Mouse (Mus musculus) stomach, embryonic 15.5 days (tissue): ENCODE data around the gene Wnt11. TPM values are rescaled to one million over a fixed set of nuclear protein-coding genes. Genes with fewer than 3 reads are reported as not detected.

Experiments
- ATAC-seq: fragments of 200-750 bp; cut with Nextera tagmentation; 2 replicates; pipeline ENCODE4 v1.8.0; 2017; ENCODE audit warnings: low read depth, moderate number of reproducible peaks, moderate TSS enrichment; ENCODE audit not compliant: insufficient read depth, low FRiP score
- H3K27ac ChIP-seq: fragments of 300-500 bp; sonication (generic); 2 replicates; pipeline ENCODE4 v1.5.1; 2015; ENCODE audit warnings: mild to moderate bottlenecking, inconsistent platforms
- H3K27me3 ChIP-seq: fragments of 300-500 bp; sonication (generic); replicated peaks from 2 replicates; pipeline ENCODE4 v1.6.1; 2015; ENCODE audit warnings: inconsistent platforms
- H3K36me3 ChIP-seq: fragments of 300-500 bp; sonication (generic); 2 replicates; pipeline ENCODE4 v1.6.1; 2015; ENCODE audit warnings: inconsistent platforms
- H3K4me1 ChIP-seq: fragments of 300-500 bp; sonication (generic); 2 replicates; pipeline ENCODE4 v1.6.1; 2015; ENCODE audit warnings: inconsistent platforms
- H3K4me2 ChIP-seq: fragments of 300-500 bp; sonication (generic); 2 replicates; pipeline ENCODE4 v1.6.1; 2015; ENCODE audit warnings: mild to moderate bottlenecking, inconsistent platforms
- H3K4me3 ChIP-seq: fragments of 300-500 bp; sonication (generic); replicated peaks from 2 replicates; pipeline ENCODE4 v1.5.1; 2015; ENCODE audit warnings: inconsistent platforms
- H3K9ac ChIP-seq: fragments of 300-500 bp; sonication (generic); 2 replicates; pipeline ENCODE4 v1.6.1; 2015; ENCODE audit warnings: inconsistent platforms
- H3K9me3 ChIP-seq: fragments of 300-500 bp; sonication (generic); 2 replicates; pipeline ENCODE4 v1.6.1; 2016; ENCODE audit warnings: inconsistent platforms
- WGBS: fragments of 180-500 bp; shearing (Covaris S2); methylation state at CpG from one replicate; pipeline ENCODE4 v1.1.7; 2015; 5-methylcytosine and 5-hydroxymethylcytosine counted together
- polyA plus RNA-seq: library from polyadenylated mRNA; unstranded; fragments of >200 nt; fragmentation: Nextera tagmentation; extraction: Ambion mirVana; gene quantifications from 2 replicates; pipeline ENCODE4 v1.2.1, GENCODE M21; 2015

The Wnt11 gene
- polyA plus RNA-seq, 1 experiment from 2014 or later, result 5.5 TPM

DNA sequence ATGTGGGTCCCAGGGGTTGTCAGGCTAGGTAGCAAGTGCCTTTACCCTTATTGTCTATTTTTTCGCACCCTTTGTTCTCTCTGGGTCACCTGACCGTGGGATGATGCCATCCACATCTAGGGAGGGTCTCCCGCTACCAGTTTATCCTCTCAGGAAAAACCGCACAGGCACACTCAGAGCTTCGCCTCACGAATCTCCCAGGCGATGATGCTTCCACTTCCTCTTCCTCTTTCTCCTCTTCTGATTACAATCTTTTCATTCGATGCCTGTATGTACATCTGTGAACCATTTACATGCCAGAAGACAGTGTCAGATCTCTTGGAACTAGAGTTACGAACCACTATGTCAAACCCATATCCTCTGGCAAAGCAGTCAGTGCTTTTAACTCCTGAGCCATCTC lies 31.7 kb upstream of the Wnt11 start:
- Histone ChIP-seq H3K4me1 (peaks cover 7% of the 10 kb centered on the region; the same call in 1 of the 2 replicates), H3K4me3 (no peak overlapping the region), H3K4me2 (no peak overlapping the region), H3K27me3 (no peaks in the 10 kb centered on the region), H3K9me3 (no peaks in the 10 kb centered on the region), H3K27ac (no peak overlapping the region), H3K36me3 (no peaks in the 10 kb centered on the region), H3K9ac (no peak overlapping the region)
- no peak for ATAC-seq
- WGBS, result 77% methylated on average over 9 of the region's 9 CpGs

DNA sequence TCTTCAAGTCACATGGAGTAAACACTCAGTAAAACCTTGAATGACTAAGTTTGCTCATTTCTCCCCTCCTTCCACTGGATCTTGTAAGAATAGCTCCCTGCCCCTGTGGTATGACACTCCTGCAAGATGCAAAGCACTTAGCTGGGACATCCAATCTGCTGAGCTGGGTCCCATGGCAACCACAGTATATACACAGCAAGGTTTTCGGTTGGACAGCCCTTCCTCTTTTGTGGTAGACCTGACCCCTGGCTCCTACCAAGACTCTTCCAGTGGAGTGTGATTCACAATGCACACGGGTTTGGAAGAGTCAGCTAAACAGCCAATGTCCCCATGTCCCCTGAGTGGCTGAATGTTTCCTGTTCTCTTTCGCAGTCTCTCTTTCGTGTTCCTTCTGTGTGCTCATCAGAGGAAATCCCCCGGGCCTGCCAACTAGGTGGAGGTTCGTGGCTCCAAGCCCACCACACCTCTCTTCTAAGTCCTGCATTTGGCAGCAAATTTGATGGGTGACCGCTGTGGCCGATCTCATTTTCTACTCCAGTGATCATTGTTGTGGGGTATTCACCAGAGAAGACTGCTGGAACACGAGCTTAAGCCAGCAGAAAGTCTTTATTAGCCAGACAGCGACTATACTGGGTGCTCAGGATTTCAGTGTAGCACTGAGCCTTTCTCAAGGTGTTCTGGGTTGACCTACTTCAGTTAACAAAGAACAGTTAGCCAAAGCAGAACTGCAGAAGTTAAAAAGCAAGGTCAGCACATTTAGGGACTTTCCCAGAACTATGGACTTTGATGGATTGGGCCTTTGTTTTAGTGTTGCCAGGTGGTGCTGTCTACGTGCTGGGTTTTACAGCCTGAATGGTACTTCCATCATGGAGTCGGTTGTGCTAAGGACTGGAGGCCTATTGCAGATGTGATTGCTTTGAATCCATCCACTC lies 29.8 kb upstream of the Wnt11 start:
- Histone ChIP-seq H3K4me2 (no peak overlapping the region), H3K27me3 (no peaks in the 10 kb centered on the region), H3K4me3 (no peak overlapping the region), H3K9me3 (no peaks in the 10 kb centered on the region), H3K27ac (no peak overlapping the region), H3K36me3 (no peaks in the 10 kb centered on the region), H3K4me1 (peaks cover 7% of the 10 kb centered on the region; the same call in 1 of the 2 replicates), H3K9ac (no peak overlapping the region)
- 61% methylated on average over 12 of the region's 12 CpGs for WGBS
- ATAC-seq, result no peak

DNA sequence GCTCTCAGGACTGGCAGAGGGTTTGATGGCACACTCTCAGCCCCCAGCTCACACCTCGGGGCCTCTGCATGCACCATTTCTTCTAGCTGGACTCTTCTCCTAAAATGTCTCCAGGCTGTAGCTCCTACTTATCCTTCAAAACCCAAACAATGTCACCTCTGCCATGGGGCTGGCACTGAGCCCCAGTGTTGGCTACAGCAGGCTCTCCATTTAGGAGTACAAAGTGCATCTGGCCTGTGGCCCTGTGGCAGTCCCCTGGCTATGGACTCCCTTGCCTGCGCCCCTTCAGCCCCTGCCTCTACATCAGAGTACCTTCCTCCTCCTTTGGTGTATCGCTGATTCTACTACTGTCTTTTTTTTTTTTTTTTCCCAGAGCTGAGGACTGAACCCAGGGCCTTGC lies 28.0 kb upstream of the Wnt11 start:
- H3K27me3 ChIP-seq, result no peaks in the 10 kb centered on the region
- no peak overlapping the region for H3K4me2 ChIP-seq
- H3K36me3 ChIP-seq, result no peaks in the 10 kb centered on the region
- peaks cover 3% of the 10 kb centered on the region; the same call in 1 of the 2 replicates for H3K4me1 ChIP-seq
- H3K27ac ChIP-seq, result no peak overlapping the region
- H3K9ac ChIP-seq, result no peak overlapping the region
- H3K4me3 ChIP-seq, result no peak overlapping the region
- 79% methylated on average over 3 of the region's 3 CpGs for WGBS
- no peaks in the 10 kb centered on the region for H3K9me3 ChIP-seq
- no peak for ATAC-seq

DNA sequence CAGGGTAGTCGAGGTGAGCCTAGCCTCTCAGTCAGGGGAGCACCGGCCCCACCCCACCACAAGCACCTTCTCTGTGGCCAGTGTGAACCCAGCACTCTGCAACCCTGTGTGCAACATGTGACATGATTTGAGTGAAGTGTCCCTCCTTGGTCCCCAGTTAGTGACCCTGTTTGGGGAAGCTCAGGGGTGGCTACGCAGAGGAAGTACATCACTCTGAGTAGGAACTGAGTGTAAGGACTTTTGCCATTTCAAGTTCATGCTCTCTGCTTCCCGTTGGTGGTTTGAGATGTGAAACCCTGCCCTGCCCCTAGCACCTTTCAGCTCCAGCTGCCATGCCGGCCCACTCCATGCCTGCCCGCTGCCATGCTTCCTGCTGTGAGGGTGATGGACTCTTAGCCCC lies 25.5 kb upstream of the Wnt11 start:
- H3K4me2 ChIP-seq, result no peak overlapping the region
- H3K4me1 ChIP-seq, result peaks cover 6% of the 10 kb centered on the region; the same call in 1 of the 2 replicates
- H3K27me3 ChIP-seq, result no peaks in the 10 kb centered on the region
- no peak for ATAC-seq
- H3K9ac ChIP-seq, result no peak overlapping the region
- 79% methylated on average over 6 of the region's 6 CpGs for WGBS
- H3K36me3 ChIP-seq, result no peaks in the 10 kb centered on the region
- H3K9me3 ChIP-seq, result no peaks in the 10 kb centered on the region
- no peak overlapping the region for H3K27ac ChIP-seq
- no peak overlapping the region for H3K4me3 ChIP-seq

DNA sequence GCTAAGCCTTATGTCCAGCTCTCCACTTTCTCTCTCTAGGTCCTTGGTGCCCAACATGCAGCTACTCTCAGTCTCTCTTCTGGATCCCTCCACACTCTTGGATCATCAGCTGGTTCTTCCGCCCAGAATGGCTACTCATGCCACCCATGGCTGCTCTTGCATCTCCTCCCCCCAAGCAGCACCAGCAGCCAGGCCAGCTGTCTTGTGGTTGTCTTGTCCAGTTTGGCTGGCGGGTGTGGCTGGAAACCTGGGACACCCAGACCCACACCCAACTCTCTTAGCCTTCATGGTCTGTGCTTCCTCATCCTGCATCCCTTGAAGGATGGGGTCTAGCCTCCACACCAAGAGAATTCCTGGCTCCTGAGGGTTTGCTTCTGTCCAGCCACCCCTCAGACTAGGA lies 24.3 kb upstream of the Wnt11 start:
- Histone ChIP-seq H3K4me3 (no peak overlapping the region), H3K4me2 (no peak overlapping the region), H3K9me3 (no peaks in the 10 kb centered on the region), H3K27ac (no peak overlapping the region), H3K27me3 (no peaks in the 10 kb centered on the region), H3K36me3 (no peaks in the 10 kb centered on the region), H3K9ac (no peak overlapping the region), H3K4me1 (0 out of 2 replicates have a peak, but pooled peaks cover 7% of the 10 kb centered on the region)
- WGBS, result 91% methylated on average over 2 of the region's 2 CpGs
- ATAC-seq, result no peak

DNA sequence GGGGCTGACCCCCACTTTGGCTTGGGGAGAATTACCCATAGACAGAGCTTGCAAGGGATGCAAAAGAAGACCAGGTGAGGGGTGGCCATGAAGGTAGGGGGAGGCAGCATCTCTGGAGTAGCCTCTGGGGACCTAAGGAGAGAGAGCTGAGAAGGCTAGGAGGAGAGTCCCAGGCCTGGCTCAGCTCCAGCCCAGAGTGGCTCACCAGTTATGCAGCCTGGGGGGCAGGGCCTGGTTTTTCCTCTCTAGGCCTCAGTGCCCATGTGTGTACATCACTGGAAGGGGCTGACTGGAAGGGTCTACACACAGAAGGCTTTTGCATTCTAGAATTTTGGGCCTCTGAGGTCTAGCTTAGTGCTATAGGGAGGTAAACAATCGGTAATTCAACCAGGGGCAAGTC lies 14.4 kb upstream of the Wnt11 start:
- no peak for ATAC-seq
- peaks cover 23% of the 10 kb centered on the region for H3K4me1 ChIP-seq
- 85% methylated on average over 1 of the region's 1 CpGs for WGBS
- H3K36me3 ChIP-seq, result no peaks in the 10 kb centered on the region
- no peaks in the 10 kb centered on the region for H3K27me3 ChIP-seq
- H3K4me3 ChIP-seq, result no peak overlapping the region
- H3K27ac ChIP-seq, result no peak overlapping the region
- H3K4me2 ChIP-seq, result no peak overlapping the region
- H3K9ac ChIP-seq, result no peak overlapping the region
- no peaks in the 10 kb centered on the region for H3K9me3 ChIP-seq

DNA sequence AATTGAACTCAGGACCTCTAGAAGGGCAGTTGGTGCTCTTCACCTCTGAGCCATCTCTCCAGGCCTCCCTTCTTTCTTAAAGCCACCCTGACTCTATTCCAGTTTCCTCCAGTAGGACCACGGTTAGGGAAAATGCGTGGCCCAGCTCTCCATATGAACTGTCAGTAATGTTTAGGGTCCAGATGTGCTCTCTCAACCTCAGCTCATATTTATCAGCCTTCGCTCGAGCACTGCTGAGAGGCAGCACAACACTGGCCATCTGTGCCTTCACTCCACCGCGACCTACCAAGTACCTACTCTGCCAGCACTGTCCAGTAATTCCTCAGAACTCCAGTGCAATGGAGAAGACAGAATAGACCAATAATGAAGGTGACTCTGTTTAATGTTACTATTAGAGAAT lies 12.0 kb upstream of the Wnt11 start:
- Histone ChIP-seq H3K4me2 (no peak overlapping the region), H3K27me3 (no peaks in the 10 kb centered on the region), H3K4me1 (peaks cover 16% of the 10 kb centered on the region), H3K27ac (no peak overlapping the region), H3K9ac (no peak overlapping the region), H3K9me3 (no peaks in the 10 kb centered on the region), H3K4me3 (no peak overlapping the region), H3K36me3 (no peaks in the 10 kb centered on the region)
- ATAC-seq, result no peak
- 57% methylated on average over 6 of the region's 6 CpGs for WGBS

DNA sequence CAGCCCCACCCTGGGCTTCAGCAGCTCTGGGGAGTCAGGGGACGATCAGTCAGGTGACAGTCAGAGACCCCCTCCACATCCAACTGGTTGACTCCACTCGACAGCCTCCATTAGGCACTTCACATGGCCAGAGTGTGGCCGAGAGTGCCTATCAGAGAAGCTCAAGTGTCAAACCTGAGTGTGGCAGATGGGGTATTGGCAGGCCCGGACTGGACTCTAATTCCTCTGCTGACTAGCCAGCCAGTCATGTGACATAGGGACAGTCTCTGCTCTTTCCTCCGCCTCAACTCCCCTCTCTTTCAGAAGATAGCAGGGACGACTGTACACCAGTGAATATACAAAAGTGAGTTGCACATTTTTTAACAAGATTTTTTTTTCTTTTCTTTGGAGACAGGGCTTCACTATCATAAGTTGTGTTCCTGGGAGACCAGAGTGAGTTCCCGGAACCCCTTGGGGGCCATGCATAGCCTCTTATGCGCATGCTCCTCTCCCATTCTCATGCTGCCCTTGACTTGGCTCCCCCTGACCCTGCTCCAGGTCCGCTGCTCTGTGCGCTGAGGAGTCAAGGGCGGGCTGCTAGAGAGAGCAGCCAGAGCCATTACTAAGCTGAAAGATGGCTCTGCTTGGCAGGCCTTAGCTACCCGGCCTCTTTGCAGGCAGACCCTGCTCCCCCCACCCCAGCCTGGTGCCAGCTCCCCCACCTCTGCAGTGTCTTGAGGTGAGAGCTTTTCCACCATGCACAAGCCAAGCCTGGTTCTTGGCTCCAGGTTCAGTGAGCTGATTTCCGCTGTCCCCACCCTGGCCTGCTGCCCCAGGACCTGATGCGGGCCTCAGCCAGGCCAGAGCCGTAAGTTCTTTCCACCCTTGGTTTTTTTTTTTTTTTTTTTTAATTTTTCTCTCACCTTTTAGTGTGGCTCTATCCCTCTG lies 10.8 kb upstream of the Wnt11 start:
- no peak overlapping the region for H3K27ac ChIP-seq
- H3K9ac ChIP-seq, result no peak overlapping the region
- 72% methylated on average over 15 of the region's 15 CpGs for WGBS
- H3K4me2 ChIP-seq, result no peak overlapping the region
- H3K9me3 ChIP-seq, result no peaks in the 10 kb centered on the region
- H3K36me3 ChIP-seq, result no peaks in the 10 kb centered on the region
- no peaks in the 10 kb centered on the region for H3K27me3 ChIP-seq
- H3K4me1 ChIP-seq, result peaks cover 11% of the 10 kb centered on the region; the same call in 1 of the 2 replicates
- H3K4me3 ChIP-seq, result no peak overlapping the region
- ATAC-seq, result no peak

DNA sequence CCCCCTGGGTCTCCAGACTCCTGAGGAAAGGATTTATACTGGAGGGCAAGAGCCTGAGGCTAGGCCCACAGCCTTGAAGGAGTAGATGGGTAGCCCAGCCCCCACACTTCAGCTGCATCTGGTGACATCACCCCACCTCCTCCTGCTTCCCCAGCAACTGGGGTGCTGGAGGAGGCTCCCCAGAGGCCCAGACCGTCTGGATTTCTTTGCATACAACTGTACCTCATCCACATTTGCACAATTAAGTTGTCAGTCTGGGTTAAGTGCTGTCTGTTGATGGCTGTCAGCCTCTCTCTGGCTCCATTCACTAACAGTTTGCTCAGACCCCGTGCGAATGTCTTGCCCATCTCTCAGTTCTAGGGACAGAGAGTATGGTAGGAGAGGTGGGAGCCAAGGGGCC lies 6.9 kb upstream of the Wnt11 start:
- H3K4me2 ChIP-seq, result no peak overlapping the region
- H3K36me3 ChIP-seq, result no peaks in the 10 kb centered on the region
- H3K4me3 ChIP-seq, result no peak overlapping the region
- 62% methylated on average over 3 of the region's 3 CpGs for WGBS
- no peak overlapping the region for H3K9ac ChIP-seq
- H3K27ac ChIP-seq, result no peak overlapping the region
- no peak for ATAC-seq
- peaks cover 14% of the 10 kb centered on the region for H3K27me3 ChIP-seq
- H3K9me3 ChIP-seq, result no peaks in the 10 kb centered on the region
- H3K4me1 ChIP-seq, result peaks cover 4% of the 10 kb centered on the region; the same call in 1 of the 2 replicates

DNA sequence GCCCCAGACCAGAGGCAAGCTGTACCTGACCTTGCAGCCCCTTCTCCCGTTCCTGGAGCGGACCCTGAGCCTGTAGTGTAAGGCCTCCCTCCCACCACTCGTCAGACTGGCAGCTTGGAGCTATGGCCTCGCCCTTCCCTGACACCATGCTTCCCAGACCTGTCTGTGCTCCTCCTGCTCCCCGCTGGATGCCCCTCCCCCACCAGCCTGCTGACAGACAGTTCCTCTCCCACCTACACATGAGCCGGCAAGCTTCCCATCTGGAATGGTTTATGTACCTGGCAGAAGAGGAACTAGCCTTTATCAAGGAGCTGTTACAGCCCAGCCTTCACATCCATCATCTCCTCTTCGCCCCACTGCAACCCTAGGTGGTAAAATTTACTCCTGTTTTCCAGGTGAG lies 6.0 kb upstream of the Wnt11 start:
- H3K9ac ChIP-seq, result no peak overlapping the region
- no peaks in the 10 kb centered on the region for H3K36me3 ChIP-seq
- H3K4me2 ChIP-seq, result no peak overlapping the region
- H3K4me1 ChIP-seq, result peaks cover 4% of the 10 kb centered on the region; the same call in 1 of the 2 replicates
- no peak overlapping the region for H3K27ac ChIP-seq
- no peak overlapping the region for H3K4me3 ChIP-seq
- ATAC-seq, result no peak
- H3K27me3 ChIP-seq, result peaks cover 20% of the 10 kb centered on the region
- H3K9me3 ChIP-seq, result no peaks in the 10 kb centered on the region
- WGBS, result 32% methylated on average over 7 of the region's 7 CpGs

DNA sequence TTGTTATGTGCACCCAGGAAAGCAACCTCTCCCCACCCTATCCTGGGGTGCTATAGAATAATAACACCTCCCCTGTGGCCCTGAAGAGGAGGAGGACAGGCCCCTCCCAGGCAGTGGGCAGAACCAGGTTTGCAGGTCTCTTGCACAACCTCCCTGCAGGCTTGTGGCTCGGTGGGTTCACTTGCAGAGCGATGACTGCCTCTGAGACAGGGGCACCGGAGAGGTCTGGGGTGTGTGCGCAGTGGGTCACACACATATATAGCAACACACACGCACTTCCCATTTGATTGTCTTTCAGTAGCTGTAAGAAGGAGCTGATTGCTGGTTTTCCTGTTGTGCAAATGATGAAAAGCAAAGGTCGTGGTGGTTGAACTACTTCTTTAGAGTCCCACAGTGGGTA lies 3.6 kb upstream of the Wnt11 start:
- Histone ChIP-seq H3K4me2 (no peak overlapping the region), H3K4me1 (peaks cover 23% of the 10 kb centered on the region), H3K27ac (no peak overlapping the region), H3K36me3 (no peaks in the 10 kb centered on the region), H3K4me3 (no peak overlapping the region), H3K9me3 (no peaks in the 10 kb centered on the region), H3K9ac (no peak overlapping the region), H3K27me3 (peaks cover 43% of the 10 kb centered on the region)
- ATAC-seq, result no peak
- WGBS, result 80% methylated on average over 6 of the region's 6 CpGs
